Mouse (Mus musculus) liver, embryonic 14.5 days (tissue): ENCODE results near the gene Pgm2. TPM values are rescaled to one million over a fixed set of nuclear protein-coding genes. Genes with fewer than 3 reads are reported as not detected.

ENCODE experiments used
- ATAC-seq: fragments of 200-750 bp; cut with Nextera tagmentation; 2 replicates; pipeline ENCODE4 v1.8.0; 2017; ENCODE audit warnings: moderate number of reproducible peaks, mild to moderate bottlenecking, moderate library complexity; ENCODE audit not compliant: insufficient read depth
- DNase-seq, 3 experiments: peaks; one replicate each; pipeline ENCODE4 v3.0.0-alpha.2; 2012 to 2013; ENCODE audit warnings: low read depth in 3 of 3, low spot score in 3 of 3
- H3K27ac ChIP-seq: fragments of 300-500 bp; sonication (generic); 2 replicates; pipeline ENCODE4 v1.5.1; 2014; ENCODE audit warnings: moderate library complexity, mild to moderate bottlenecking, control low read depth, inconsistent platforms
- H3K27me3 ChIP-seq: fragments of 300-500 bp; sonication (generic); 2 replicates; pipeline ENCODE4 v1.6.1; 2014; ENCODE audit warnings: mild to moderate bottlenecking, low read length, moderate library complexity; ENCODE audit not compliant: control insufficient read depth, insufficient read depth
- H3K36me3 ChIP-seq: fragments of 300-500 bp; sonication (generic); replicated peaks from 2 replicates; pipeline ENCODE4 v1.6.1; 2014; ENCODE audit warnings: low read depth; ENCODE audit not compliant: control insufficient read depth, insufficient read depth
- H3K4me1 ChIP-seq, 2 experiments: fragments of 200-500 bp in 1 of 2; fragments of 300-500 bp in 1 of 2; sonication (generic) in 1 of 2; replicated peaks; 2 replicates each; pipeline ENCODE4 v1.6.1; 2012 to 2014; ENCODE audit warnings: antibody characterized with exemption in 1 of 2, inconsistent platforms in 1 of 2, low read length in 1 of 2; ENCODE audit not compliant: control insufficient read depth in 2 of 2, insufficient read depth in 2 of 2
- H3K4me2 ChIP-seq: fragments of 300-500 bp; sonication (generic); 2 replicates; pipeline ENCODE4 v1.6.1; 2014; ENCODE audit warnings: low read depth, mild to moderate bottlenecking, control low read depth, moderate library complexity
- H3K4me3 ChIP-seq, 2 experiments: fragments of 200-500 bp in 1 of 2; fragments of 300-500 bp in 1 of 2; sonication (generic) in 1 of 2; 2 replicates each; pipeline ENCODE4 v1.5.1; 2012 to 2014; ENCODE audit warnings: low read depth in 2 of 2, low read length in 2 of 2, mild to moderate bottlenecking in 2 of 2, control low read depth in 1 of 2, inconsistent platforms in 1 of 2, moderate library complexity in 1 of 2; ENCODE audit not compliant: insufficient read depth in 1 of 2
- H3K9ac ChIP-seq: fragments of 300-500 bp; sonication (generic); replicated peaks from 2 replicates; pipeline ENCODE4 v1.6.1; 2014; ENCODE audit warnings: mild to moderate bottlenecking, control low read depth, moderate library complexity
- H3K9me3 ChIP-seq: fragments of 300-500 bp; sonication (generic); 2 replicates; pipeline ENCODE4 v1.6.1; 2016; ENCODE audit warnings: low read length, mixed read lengths; ENCODE audit not compliant: control insufficient read depth
- CTCF ChIP-seq: IDR thresholded peaks from 2 replicates; pipeline ENCODE4 v1.5.1; 2016; ENCODE audit warnings: antibody characterized with exemption, low read depth, control low read depth
- EP300 ChIP-seq: IDR thresholded peaks from 2 replicates; pipeline ENCODE4 v1.6.1; 2016; ENCODE audit warnings: antibody characterized with exemption, low read depth
- WGBS: fragments of 180-500 bp; shearing (Covaris S2); extraction: QIAGEN DNeasy Blood & Tissue Kit; methylation state at CpG from one replicate; pipeline ENCODE4 v1.1.7; 2014; ENCODE audit not compliant: insufficient replicate concordance; 5-methylcytosine and 5-hydroxymethylcytosine counted together
- polyA plus RNA-seq, 2 experiments: library from polyadenylated mRNA; depleted of rRNA in 1 of 2; stranded (reverse) in 1 of 2; unstranded in 1 of 2; fragments of >200 nt; fragmentation: Nextera tagmentation in 1 of 2; extraction: Ambion mirVana in 1 of 2; gene quantifications; 2 replicates each; pipeline versions ENCODE4 v1.2.1 to v1.2.3; 2012 to 2014

Gene Pgm2
- polyA plus RNA-seq, 2 experiments, result 10.5 to 18.2 TPM

DNA sequence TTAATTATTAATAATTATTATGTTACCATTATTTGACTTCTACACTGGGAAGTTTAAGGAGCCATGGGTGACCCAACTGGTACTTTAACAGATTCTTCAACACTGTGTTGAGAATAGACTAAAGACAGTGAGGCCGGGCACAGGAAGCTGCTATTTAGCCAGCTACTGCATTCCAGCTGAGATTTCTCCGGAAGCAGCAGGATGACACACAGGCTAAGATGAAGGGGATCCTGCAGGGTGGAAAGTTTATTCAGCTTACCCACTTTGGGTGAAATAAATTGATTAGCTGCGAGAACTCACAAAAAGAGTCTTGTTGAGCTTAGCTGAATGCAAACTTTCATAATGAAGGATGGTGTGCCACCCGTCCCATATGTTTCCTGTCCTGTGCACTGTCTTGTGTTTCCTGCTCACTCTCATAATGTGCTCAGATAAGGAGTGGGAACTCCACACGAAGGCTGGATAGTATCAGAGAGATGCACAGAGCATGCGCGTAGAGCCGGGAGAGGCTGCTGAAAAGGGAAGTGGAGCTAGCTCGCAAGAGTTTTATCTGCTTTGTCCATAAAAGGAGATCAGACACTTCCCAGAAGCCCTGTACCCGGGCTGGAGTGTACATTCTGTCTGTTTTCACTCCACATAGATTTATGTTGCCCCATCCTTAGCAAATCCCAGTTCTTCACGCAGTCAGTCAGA lies 63.3 kb downstream of the Pgm2 start, which contains the start of gene Tbc1d1:
Gene Tbc1d1 (plus strand): TSS at position 445 of the 690 bp plus-strand sequence.
- no peaks in the 10 kb centered on the region for H3K9me3 ChIP-seq
- no peaks in the 10 kb centered on the region for H3K36me3 ChIP-seq
- TF ChIP-seq EP300 (no peak), CTCF (no peak)
- WGBS, result 9% methylated on average over 11 of the region's 11 CpGs
- H3K27me3 ChIP-seq, result peaks cover 5% of the 10 kb centered on the region; the same call in 1 of the 2 replicates
- H3K9ac ChIP-seq, result peak within 1 kb of the TSS; percentile 0; the same call in 1 of the 2 replicates
- peak within 1 kb of the TSS; percentile 3; the same call in 1 of the 2 replicates for H3K27ac ChIP-seq
- peak within 1 kb of the TSS; percentile 57 for H3K4me2 ChIP-seq
- H3K4me3 ChIP-seq, result peak within 1 kb of the TSS in 1 of 2 experiments; percentile 25; a peak in 1 of 4 replicates
- peaks cover 15 to 20% of the 10 kb centered on the region in 2 experiments for H3K4me1 ChIP-seq
- DNase-seq (peak; percentile 43 to 67 (median 47)), ATAC-seq (peak; percentile 62)

- Histone ChIP-seq H3K36me3 (no peaks in the 10 kb centered on the region), H3K9ac (peak overlapping the region; percentile 0; the same call in 1 of the 2 replicates), H3K4me2 (peak overlapping the region; percentile 57), H3K4me3 (peak overlapping the region in 1 of 2 experiments; percentile 25; a peak in 1 of 4 replicates), H3K9me3 (no peaks in the 10 kb centered on the region), H3K4me1 (peaks cover 21 to 26% of the 10 kb centered on the region in 2 experiments), H3K27ac (peak overlapping the region; percentile 3; the same call in 1 of the 2 replicates), H3K27me3 (peaks cover 5% of the 10 kb centered on the region; the same call in 1 of the 2 replicates)
- TF ChIP-seq CTCF (no peak), EP300 (no peak)
- no peak for DNase-seq
- 22% methylated on average over 4 of the region's 4 CpGs for whole genome bisulfite sequencing
- ATAC-seq, result no peak
Measured at GRCm38 (mm10) chr5:64156579-64156978, 63.8 kb downstream of the Pgm2 start.

DNA sequence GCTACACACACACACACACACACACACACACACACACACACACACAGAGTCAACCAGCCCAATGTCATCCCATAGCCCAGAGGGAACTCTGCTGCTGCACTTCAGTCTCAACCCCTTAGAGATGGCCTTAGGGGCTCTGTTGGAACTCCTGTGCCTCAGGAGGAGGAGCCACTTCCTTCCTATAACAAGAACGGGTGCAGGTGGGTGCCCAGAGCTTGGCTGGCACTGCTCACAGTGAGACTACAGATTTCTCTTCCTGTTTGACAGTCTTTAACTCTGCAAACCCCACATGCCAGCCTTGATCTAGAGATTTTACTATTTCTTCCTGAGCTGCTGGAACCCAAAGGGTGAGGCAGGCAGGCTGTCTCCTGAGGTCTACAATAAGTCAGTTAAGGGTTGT lies 65.2 kb downstream of the Pgm2 start:
- Histone ChIP-seq H3K9ac (no peak overlapping the region), H3K27me3 (peaks cover 5% of the 10 kb centered on the region; the same call in 1 of the 2 replicates), H3K4me1 (peaks cover 31 to 34% of the 10 kb centered on the region in 2 experiments), H3K27ac (no peak overlapping the region), H3K9me3 (no peaks in the 10 kb centered on the region), H3K4me3 (no peak overlapping the region), H3K36me3 (no peaks in the 10 kb centered on the region), H3K4me2 (peak overlapping the region; percentile 100; the same call in 1 of the 2 replicates)
- no peak for ATAC-seq
- TF ChIP-seq EP300 (no peak), CTCF (no peak)
- WGBS, result 28% methylated on average over 1 of the region's 1 CpGs
- DNase-seq, result no peak

DNA sequence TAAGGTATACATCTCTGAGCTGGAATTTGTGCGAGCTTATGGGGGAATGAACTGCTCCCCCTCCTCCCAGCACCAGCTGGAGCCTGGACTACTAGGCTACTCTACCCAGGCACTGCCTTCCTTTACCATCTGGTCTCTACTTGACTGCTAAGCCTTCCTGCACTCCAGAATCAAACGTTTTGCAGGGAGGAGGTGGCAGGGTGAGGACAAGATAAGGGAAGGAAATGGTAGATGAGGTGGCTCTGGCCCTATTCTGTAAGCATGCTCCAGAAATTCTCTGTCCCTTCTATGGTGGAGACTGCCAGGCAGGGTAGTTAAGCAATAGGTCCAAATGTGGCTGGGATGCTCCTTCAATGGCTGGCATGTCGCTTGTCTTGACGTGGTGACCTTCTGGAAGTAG lies 65.8 kb downstream of the Pgm2 start:
- WGBS, result 22% methylated on average over 4 of the region's 4 CpGs
- peak overlapping the region in 1 of 2 experiments; percentile 16; a peak in 1 of 4 replicates for H3K4me3 ChIP-seq
- TF ChIP-seq EP300, result no peak
- H3K36me3 ChIP-seq, result no peaks in the 10 kb centered on the region
- H3K9me3 ChIP-seq, result no peaks in the 10 kb centered on the region
- ATAC-seq (no peak), DNase-seq (no peak)
- H3K9ac ChIP-seq, result no peak overlapping the region
- peaks cover 36% of the 10 kb centered on the region in 2 experiments for H3K4me1 ChIP-seq
- H3K4me2 ChIP-seq, result peak overlapping the region; percentile 100
- H3K27me3 ChIP-seq, result peaks cover 5% of the 10 kb centered on the region; the same call in 1 of the 2 replicates
- no peak overlapping the region for H3K27ac ChIP-seq

DNA sequence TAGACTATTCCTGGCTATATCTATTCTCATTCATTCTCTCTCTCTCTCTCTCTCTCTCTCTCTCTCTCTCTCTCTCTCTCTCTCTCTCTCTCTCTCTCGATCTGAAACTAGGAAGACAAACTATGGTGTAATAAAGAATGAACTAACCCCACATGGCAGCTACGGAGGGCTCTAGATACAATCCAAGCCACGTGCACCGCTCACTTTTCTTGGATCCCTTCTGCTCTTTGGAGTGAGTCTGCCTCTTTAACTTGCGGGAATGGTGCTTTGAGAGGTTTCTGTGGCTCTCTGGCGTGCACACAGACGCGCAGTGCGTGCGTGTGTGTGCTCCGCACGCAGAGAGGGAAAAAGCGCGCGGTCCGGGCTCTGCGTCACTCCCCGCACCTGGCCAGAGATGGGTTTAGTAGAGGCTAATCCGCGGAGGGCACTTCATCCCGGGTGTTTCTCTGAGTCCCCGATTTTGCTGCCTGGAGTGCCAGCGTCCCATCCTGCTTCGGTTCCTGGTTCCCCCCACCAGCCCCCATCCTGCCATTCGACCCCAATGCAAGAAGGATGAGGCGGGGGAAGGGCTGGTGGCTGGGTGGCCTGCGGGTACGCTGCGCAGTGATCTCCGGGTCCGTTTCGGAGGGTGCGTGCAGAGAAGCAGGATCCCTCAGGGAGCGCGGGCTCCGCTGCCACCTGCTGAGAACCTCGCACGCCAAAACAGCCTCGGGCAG lies 66.5 kb downstream of the Pgm2 start:
- ATAC-seq (peak; percentile 25), DNase-seq (no peak)
- Histone ChIP-seq H3K9ac (peak overlapping the region; percentile 79), H3K9me3 (no peaks in the 10 kb centered on the region), H3K36me3 (no peaks in the 10 kb centered on the region), H3K4me2 (peak overlapping the region; percentile 100), H3K27me3 (peaks cover 5% of the 10 kb centered on the region; the same call in 1 of the 2 replicates), H3K4me3 (peak overlapping the region; percentile 61 to 83), H3K4me1 (peaks cover 36% of the 10 kb centered on the region in 2 experiments), H3K27ac (no peak overlapping the region)
- WGBS, result under 1% methylated on average over 39 of the region's 39 CpGs
- no peak for TF ChIP-seq EP300
- TF ChIP-seq CTCF, result no peak
